Mouse (Mus musculus) CD8-positive naive resting alpha-beta T cell, adult 57 days (primary cell): ENCODE data around the gene Olfr46. TPM values are rescaled to one million over a fixed set of nuclear protein-coding genes. Genes with fewer than 3 reads are reported as not detected.

Experiments used
- total RNA-seq: library from RNA; stranded (reverse); gene quantifications from one replicate; pipeline ENCODE4 v1.2.4, GENCODE M21; 2023

Olfr46 gene
- total RNA-seq: not detected

DNA sequence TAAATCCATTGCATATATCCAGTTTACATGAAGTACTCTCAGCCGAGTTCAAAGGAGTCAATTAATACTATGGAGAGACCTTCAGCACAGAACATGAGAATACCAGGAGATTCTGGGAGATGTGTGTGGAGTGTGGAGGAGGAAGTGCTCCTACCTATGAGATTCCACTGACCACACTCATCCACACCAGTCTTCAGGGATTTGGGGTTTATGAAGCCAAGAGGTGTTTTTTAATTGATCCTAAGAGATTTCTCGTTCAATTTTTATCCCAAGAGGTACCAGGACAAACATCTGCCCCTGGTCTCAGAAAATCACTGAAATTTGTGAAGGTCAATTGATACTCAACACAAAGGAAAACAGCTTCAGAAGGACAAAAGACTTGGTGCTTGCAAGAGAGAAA, at the start of gene Olfr46:
Olfr46 (plus strand) TSS at position 301 of the 400 bp plus-strand sequence.

DNA sequence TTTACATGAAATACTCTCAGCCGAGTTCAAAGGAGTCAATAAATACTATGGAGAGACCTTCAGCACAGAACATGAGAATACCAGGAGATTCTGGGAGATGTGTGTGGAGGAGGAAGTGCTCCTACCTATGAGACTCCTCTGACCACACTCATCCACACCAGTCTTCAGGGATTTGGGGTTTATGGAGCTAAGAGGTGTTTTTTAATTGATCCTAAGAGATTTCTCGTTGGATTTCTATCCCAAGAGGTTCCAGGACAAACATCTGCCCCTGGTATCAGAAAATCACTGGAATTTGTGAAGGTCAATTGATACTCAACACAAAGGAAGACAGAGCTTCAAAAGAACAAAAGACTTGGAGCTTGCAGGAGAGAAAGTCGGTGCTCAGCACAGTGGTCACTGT, 33.5 kb upstream of the Olfr46 start, which contains the start of gene Olfr538:
Olfr538 (plus strand) TSS at position 301 of the 400 bp plus-strand sequence.

DNA sequence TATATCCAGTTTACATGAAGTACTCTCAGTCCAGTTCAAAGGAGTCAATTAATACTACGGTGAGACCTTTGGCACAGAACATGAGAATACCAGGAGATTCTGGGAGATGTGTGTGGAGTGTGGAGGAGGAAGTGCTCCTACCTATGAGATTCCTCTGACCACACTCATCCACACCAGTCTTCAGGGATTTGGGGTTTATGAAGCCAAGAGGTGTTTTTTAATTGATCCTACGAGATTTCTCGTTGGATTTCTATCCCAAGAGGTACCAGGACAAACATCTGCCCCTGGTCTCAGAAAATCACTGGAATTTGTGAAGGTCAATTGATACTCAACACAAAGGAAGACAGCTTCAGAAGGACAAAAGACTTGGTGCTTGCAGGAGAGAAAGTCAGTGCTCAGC, 27.6 kb downstream of the Olfr46 start, which contains the start of gene Olfr61:
Olfr61 (plus strand) TSS at position 301 of the 400 bp plus-strand sequence.

DNA sequence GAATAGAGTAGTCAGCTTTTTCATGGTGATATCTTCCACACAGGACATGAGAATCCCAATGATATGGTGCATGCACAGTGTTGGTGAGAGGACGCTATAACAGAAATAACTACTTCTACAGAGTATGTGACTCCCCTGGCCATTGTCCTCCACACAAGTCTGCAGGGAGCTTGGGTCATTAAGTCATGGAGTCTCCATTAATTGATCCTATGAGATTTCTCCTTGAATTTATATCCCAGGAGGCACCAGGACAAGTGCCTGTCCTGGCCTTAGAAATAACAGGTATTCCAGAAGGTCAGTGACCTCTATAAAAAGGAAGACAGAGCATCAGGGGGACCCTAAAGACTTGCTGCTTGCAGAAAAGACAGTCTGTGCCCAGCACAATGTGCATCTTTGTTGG, 45.1 kb downstream of the Olfr46 start, which contains the start of gene Olfr53:
Olfr53 (plus strand) TSS at position 301 of the 400 bp plus-strand sequence.

DNA sequence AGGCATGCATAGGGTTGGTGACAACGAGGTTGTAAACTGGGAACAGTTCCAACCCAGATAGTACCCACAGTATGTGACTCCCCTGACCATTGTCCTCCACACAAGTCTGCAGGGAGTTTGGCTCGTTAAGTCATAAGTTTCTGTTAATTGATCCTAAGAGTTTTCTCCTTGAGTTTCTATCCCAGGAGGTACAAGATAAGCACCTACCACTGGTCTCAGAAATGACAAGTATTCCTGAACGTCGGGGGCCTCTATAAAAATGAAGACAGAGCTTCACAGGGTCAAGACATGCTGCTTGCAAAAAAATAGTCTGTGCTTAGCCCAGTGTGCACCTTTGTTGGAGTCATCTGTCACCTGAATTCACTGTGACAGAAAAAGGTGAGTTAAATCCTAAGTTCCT, 58.6 kb downstream of the Olfr46 start, which contains the start of gene Olfr539:
Olfr539 (plus strand) TSS at position 301 of the 400 bp plus-strand sequence.

Other genes with a start within 250 kb of the Olfr46 start
- not detected for gene Olfr60, start 239.6 kb upstream of the Olfr46 start, total RNA-seq
- not detected for gene Olfr530, start 224.9 kb upstream of the Olfr46 start, total RNA-seq
- gene Olfr531, start 198.4 kb upstream of the Olfr46 start, total RNA-seq: not detected
- not detected for gene Olfr532, start 179.6 kb upstream of the Olfr46 start, total RNA-seq
- not detected for gene Olfr533, start 137.9 kb upstream of the Olfr46 start, total RNA-seq
- gene Olfr535, start 117.1 kb upstream of the Olfr46 start, total RNA-seq: not detected
- not detected for gene Olfr536, start 93.9 kb upstream of the Olfr46 start, total RNA-seq
- gene Olfr538, start 33.4 kb upstream of the Olfr46 start, total RNA-seq: not detected
- not detected for gene Olfr61, start 27.7 kb downstream of the Olfr46 start, total RNA-seq
- gene Olfr53, start 45.2 kb downstream of the Olfr46 start, total RNA-seq: not detected
- gene Olfr539, start 58.7 kb downstream of the Olfr46 start, total RNA-seq: not detected
- not detected for gene Olfr45, start 80.7 kb downstream of the Olfr46 start, total RNA-seq
- not detected for gene Olfr541, start 96.0 kb downstream of the Olfr46 start, total RNA-seq
- gene Cyp2e1, start 162.5 kb downstream of the Olfr46 start, total RNA-seq: not detected
- not detected for gene Syce1, start 186.6 kb downstream of the Olfr46 start, total RNA-seq
- not detected for gene Zfp941, start 220.9 kb downstream of the Olfr46 start, total RNA-seq
- gene Urah, start 233.7 kb downstream of the Olfr46 start, total RNA-seq: not detected
- not detected for gene Scgb1c1, start 244.3 kb downstream of the Olfr46 start, total RNA-seq
- not detected for gene Odf3, start 246.5 kb downstream of the Olfr46 start, total RNA-seq